Comparison of ENCODE assay signal across 9 mouse cellular contexts in the genomic region with DNA sequence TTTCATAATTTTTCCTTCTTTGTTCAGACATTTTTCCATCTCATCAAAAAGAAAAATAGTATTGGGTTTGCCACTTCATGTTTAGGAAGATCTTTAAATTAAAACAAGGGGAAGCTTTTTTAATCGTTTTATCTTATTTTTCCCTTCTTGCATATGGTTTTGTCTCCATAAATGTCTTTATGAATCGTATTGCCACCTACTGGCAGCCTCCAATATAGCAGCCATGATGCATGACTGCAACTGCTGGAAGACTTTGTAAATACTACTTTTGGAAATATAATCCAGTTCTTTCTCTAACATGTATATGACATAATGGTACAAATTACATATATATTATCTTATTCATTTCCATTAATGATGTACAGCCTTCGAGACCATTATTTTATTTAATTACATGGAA.
DNase-seq lines count a peak whose midpoint lies in the region; ATAC-seq and TF ChIP-seq lines count a peak whose summit lies in the region.
"Had no signal": no experiment of that assay in that cellular context is flagged by ENCODE, and none has a peak within 500 bp of the region (broad histone marks: within the 10 kb centered on the region; RNA-seq: fewer than 3 reads in every experiment).

No protein-coding gene starts in this region.

- no peak overlapping the region for H3K4me3 ChIP-seq in intestine, embryonic 14.5 days (ENCODE audit: low read depth, low read length)
- H3K4me3 ChIP-seq in intestine, embryonic 15.5 days (replicated peaks) = no peak overlapping the region
- H3K4me3 ChIP-seq in midbrain, postnatal 0 days (ENCODE audit: low read depth, low read length) = no peak overlapping the region
- H3K4me3 ChIP-seq: embryonic facial prominence, embryonic 13.5 days had no signal

- intact Hi-C loops in heart, postnatal 14 days (cut with DNase I) = loop anchor here (2.0 to 10.0 kb wide), 3 partner anchors 814 to 1951 kb away; a partner anchor contains a TSS

- no peaks in the 10 kb centered on the region for H3K36me3 ChIP-seq in intestine, embryonic 14.5 days (ENCODE audit: control insufficient read depth, insufficient read depth, low read length)
- no peaks in the 10 kb centered on the region for H3K36me3 ChIP-seq in intestine, embryonic 15.5 days
- no peaks in the 10 kb centered on the region for H3K36me3 ChIP-seq in midbrain, postnatal 0 days (ENCODE audit: insufficient read depth, low read length)
- H3K36me3 ChIP-seq: embryonic facial prominence, embryonic 13.5 days had no signal

- ATAC-seq in intestine, embryonic 14.5 days (replicated peaks; ENCODE audit: low FRiP score, low TSS enrichment, low read depth) = no peak
- ATAC-seq in intestine, embryonic 15.5 days = no peak
- no peak for ATAC-seq in midbrain, postnatal 0 days (ENCODE audit: low FRiP score)

- H3K27me3 ChIP-seq in intestine, embryonic 14.5 days (replicated peaks; ENCODE audit: control insufficient read depth, insufficient read depth, low read length) = no peaks in the 10 kb centered on the region
- H3K27me3 ChIP-seq in intestine, embryonic 15.5 days (replicated peaks) = no peaks in the 10 kb centered on the region
- H3K27me3 ChIP-seq in midbrain, postnatal 0 days (ENCODE audit: insufficient read depth, low read length) = no peaks in the 10 kb centered on the region
- H3K27me3 ChIP-seq: embryonic facial prominence, embryonic 13.5 days had no signal

- WGBS in intestine, embryonic 14.5 days = 17% methylated on average over 3 of the region's 3 CpGs
- WGBS in intestine, embryonic 15.5 days = 19% methylated on average over 3 of the region's 3 CpGs
- WGBS in midbrain, postnatal 0 days = 18% methylated on average over 3 of the region's 3 CpGs

- peak; percentile 83 for DNase-seq in intestine, embryonic 14.5 days (ENCODE audit: low spot score)
- DNase-seq in MN1 (ENCODE audit: low spot score) = peak; percentile 25
- DNase-seq in cerebellum, adult 9-11 months = peak; percentile 12
- DNase-seq in heart, postnatal 14 days = peak; percentile 37 to 73
- peak; percentile 67 to 79 for DNase-seq in left cerebral cortex, adult 18-20 months (ENCODE audit: low spot score in 2 of 2)
- DNase-seq in midbrain, postnatal 0 days (ENCODE audit: low spot score) = peak; percentile 78
- DNase-seq in thymus, postnatal 4 days = peak; percentile 60

- H3K4me2 ChIP-seq in intestine, embryonic 14.5 days (ENCODE audit: low read length) = no peak overlapping the region
- no peak overlapping the region for H3K4me2 ChIP-seq in intestine, embryonic 15.5 days (replicated peaks)
- H3K4me2 ChIP-seq in midbrain, postnatal 0 days (ENCODE audit: low read depth, low read length, poor library complexity, severe bottlenecking) = no peak overlapping the region
- H3K4me2 ChIP-seq: embryonic facial prominence, embryonic 13.5 days had no signal

- H3K9ac ChIP-seq in intestine, embryonic 14.5 days (ENCODE audit: low read length) = no peak overlapping the region
- no peak overlapping the region for H3K9ac ChIP-seq in intestine, embryonic 15.5 days
- H3K9ac ChIP-seq in midbrain, postnatal 0 days (replicated peaks; ENCODE audit: low read length, poor library complexity, severe bottlenecking) = no peak overlapping the region
- H3K9ac ChIP-seq: embryonic facial prominence, embryonic 13.5 days had no signal

- H3K9me3 ChIP-seq in intestine, embryonic 14.5 days (ENCODE audit: control insufficient read depth, low read length) = no peaks in the 10 kb centered on the region
- no peaks in the 10 kb centered on the region for H3K9me3 ChIP-seq in intestine, embryonic 15.5 days
- no peaks in the 10 kb centered on the region for H3K9me3 ChIP-seq in midbrain, postnatal 0 days (ENCODE audit: low read length)
- H3K9me3 ChIP-seq: embryonic facial prominence, embryonic 13.5 days had no signal

- no peak overlapping the region for H3K27ac ChIP-seq in intestine, embryonic 14.5 days (ENCODE audit: low read depth)
- no peak overlapping the region for H3K27ac ChIP-seq in intestine, embryonic 15.5 days
- H3K27ac ChIP-seq in midbrain, postnatal 0 days (ENCODE audit: low read depth, low read length) = no peak overlapping the region
- H3K27ac ChIP-seq: embryonic facial prominence, embryonic 13.5 days had no signal

- peak; percentile 83 for TF ChIP-seq CTCF in midbrain, postnatal 0 days (IDR thresholded peaks at IDR 0.05)

- H3K4me1 ChIP-seq in intestine, embryonic 14.5 days (replicated peaks; ENCODE audit: control insufficient read depth, insufficient read depth, low read length) = no peaks in the 10 kb centered on the region
- no peaks in the 10 kb centered on the region for H3K4me1 ChIP-seq in intestine, embryonic 15.5 days (replicated peaks)
- H3K4me1 ChIP-seq in midbrain, postnatal 0 days (ENCODE audit: insufficient read depth, low read length) = no peaks in the 10 kb centered on the region
- H3K4me1 ChIP-seq: embryonic facial prominence, embryonic 13.5 days had no signal

Comparison
In these comparisons a context has a peak if more than half of its experiments do, and no peak if none do; other contexts are left out.
1. DNase-seq: peak in every context shown above with its lines; median percentile 83 in intestine, embryonic 14.5 days; 78 in midbrain, postnatal 0 days; 73 in left cerebral cortex, adult 18-20 months; 60 in thymus, postnatal 4 days; 55 in heart, postnatal 14 days; 25 in MN1; 12 in cerebellum, adult 9-11 months.